Mouse (Mus musculus) hindbrain, embryonic 16.5 days (tissue): ENCODE results near the gene Pou2f2. TPM values are rescaled to one million over a fixed set of nuclear protein-coding genes. Genes with fewer than 3 reads are reported as not detected.
A peak's percentile ranks its signal among the peaks of the same experiment; 100 is the strongest.

Experiments used
- ATAC-seq: fragments of 200-750 bp; cut with Nextera tagmentation; 2 replicates; pipeline ENCODE4 v1.8.0; 2017; ENCODE audit warnings: moderate TSS enrichment, moderate library complexity
- H3K27ac ChIP-seq: fragments of 300-500 bp; sonication (generic); 2 replicates; pipeline ENCODE4 v1.5.1; 2014; ENCODE audit warnings: low read depth, mild to moderate bottlenecking, control low read depth, low read length, moderate library complexity
- H3K27me3 ChIP-seq: fragments of 300-500 bp; sonication (generic); replicated peaks from 2 replicates; pipeline ENCODE4 v1.6.1; 2014; ENCODE audit warnings: low read length; ENCODE audit not compliant: control insufficient read depth, insufficient read depth
- H3K36me3 ChIP-seq: fragments of 300-500 bp; sonication (generic); 2 replicates; pipeline ENCODE4 v1.6.1; 2014; ENCODE audit warnings: mild to moderate bottlenecking, low read length, moderate library complexity, mixed read lengths; ENCODE audit not compliant: control insufficient read depth, insufficient read depth
- H3K4me1 ChIP-seq: fragments of 300-500 bp; sonication (generic); 2 replicates; pipeline ENCODE4 v1.6.1; 2014; ENCODE audit warnings: low read depth, low read length; ENCODE audit not compliant: control insufficient read depth, insufficient read depth
- H3K4me2 ChIP-seq: fragments of 300-500 bp; sonication (generic); 2 replicates; pipeline ENCODE4 v1.6.1; 2014; ENCODE audit warnings: mild to moderate bottlenecking, low read length, control low read depth, moderate library complexity
- H3K4me3 ChIP-seq: fragments of 300-500 bp; sonication (generic); 2 replicates; pipeline ENCODE4 v1.5.1; 2014; ENCODE audit warnings: mild to moderate bottlenecking, low read length, control low read depth, moderate library complexity
- H3K9ac ChIP-seq: fragments of 300-500 bp; sonication (generic); 2 replicates; pipeline ENCODE4 v1.6.1; 2014; ENCODE audit warnings: low read depth, mild to moderate bottlenecking, control low read depth, low read length, moderate library complexity
- H3K9me3 ChIP-seq: fragments of 300-500 bp; sonication (generic); 2 replicates; pipeline ENCODE4 v1.6.1; 2014; ENCODE audit warnings: mild to moderate bottlenecking, low read length, moderate library complexity; ENCODE audit not compliant: control insufficient read depth
- WGBS: fragments of 180-500 bp; shearing (Covaris S2); extraction: QIAGEN DNeasy Blood & Tissue Kit; methylation state at CpG from one replicate; pipeline ENCODE4 v1.1.7; 2014; 5-methylcytosine and 5-hydroxymethylcytosine counted together
- polyA plus RNA-seq: library from polyadenylated mRNA; unstranded; fragments of >200 nt; fragmentation: Nextera tagmentation; extraction: Ambion mirVana; gene quantifications from 2 replicates; pipeline ENCODE4 v1.2.1, GENCODE M21; 2015

Gene Pou2f2
- polyA plus RNA-seq, 1 experiment from 2014 or later = 19.8 TPM

GRCm38 (mm10) chr7:25098169-25098568, 81.4 kb downstream of the Pou2f2 start:
- Histone ChIP-seq H3K9ac (no peak overlapping the region), H3K4me3 (no peak overlapping the region), H3K4me1 (no peaks in the 10 kb centered on the region), H3K27ac (no peak overlapping the region), H3K4me2 (no peak overlapping the region), H3K9me3 (no peaks in the 10 kb centered on the region), H3K27me3 (no peaks in the 10 kb centered on the region), H3K36me3 (peaks cover 17% of the 10 kb centered on the region)
- WGBS = 75% methylated on average over 3 of the region's 3 CpGs
- ATAC-seq = no peak

GRCm38 (mm10) chr7:25089875-25090274, 89.7 kb downstream of the Pou2f2 start:
- Histone ChIP-seq H3K27ac (no peak overlapping the region), H3K4me2 (no peak overlapping the region), H3K9me3 (no peaks in the 10 kb centered on the region), H3K36me3 (no peaks in the 10 kb centered on the region), H3K4me1 (no peaks in the 10 kb centered on the region), H3K27me3 (no peaks in the 10 kb centered on the region), H3K4me3 (no peak overlapping the region), H3K9ac (no peak overlapping the region)
- WGBS = 27% methylated on average over 10 of the region's 10 CpGs
- no peak for ATAC-seq

GRCm38 (mm10) chr7:25088968-25089367, 90.6 kb downstream of the Pou2f2 start:
- WGBS = 30% methylated on average over 11 of the region's 11 CpGs
- Histone ChIP-seq H3K27me3 (no peaks in the 10 kb centered on the region), H3K9ac (no peak overlapping the region), H3K9me3 (no peaks in the 10 kb centered on the region), H3K27ac (no peak overlapping the region), H3K4me3 (no peak overlapping the region), H3K4me2 (no peak overlapping the region), H3K36me3 (0 out of 2 replicates have a peak, but pooled peaks cover under 1% of the 10 kb centered on the region), H3K4me1 (no peaks in the 10 kb centered on the region)
- no peak for ATAC-seq

DNA sequence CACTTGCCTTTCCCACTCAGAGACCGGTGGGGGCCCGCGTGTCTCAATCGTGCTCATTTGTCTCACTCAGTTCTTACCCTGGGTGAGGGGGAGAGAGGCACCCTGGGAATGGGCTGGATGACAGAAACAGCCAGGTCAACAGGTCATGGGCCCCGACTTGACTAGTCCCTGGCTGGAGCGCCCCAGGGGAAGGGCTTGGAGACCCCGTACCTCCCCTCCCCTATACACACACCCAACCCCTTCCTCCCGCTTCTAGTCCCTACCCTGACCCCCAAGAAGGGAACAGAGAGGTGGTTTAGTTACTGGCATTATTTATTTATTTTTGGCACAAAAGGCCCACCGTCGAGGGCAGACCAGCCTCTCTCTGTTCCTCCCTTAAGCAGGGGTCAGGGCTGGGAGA, 91.0 kb downstream of the Pou2f2 start:
- Histone ChIP-seq H3K9me3 (no peaks in the 10 kb centered on the region), H3K9ac (no peak overlapping the region), H3K4me3 (no peak overlapping the region), H3K27me3 (no peaks in the 10 kb centered on the region), H3K27ac (no peak overlapping the region), H3K4me1 (no peaks in the 10 kb centered on the region), H3K36me3 (0 out of 2 replicates have a peak, but pooled peaks cover 2% of the 10 kb centered on the region), H3K4me2 (no peak overlapping the region)
- WGBS = 11% methylated on average over 10 of the region's 10 CpGs
- ATAC-seq = no peak

- no peak overlapping the region for H3K27ac ChIP-seq
- H3K27me3 ChIP-seq = no peaks in the 10 kb centered on the region
- no peaks in the 10 kb centered on the region for H3K4me1 ChIP-seq
- H3K4me2 ChIP-seq = no peak overlapping the region
- no peak for ATAC-seq
- WGBS = 46% methylated on average over 5 of the region's 5 CpGs
- no peak overlapping the region for H3K4me3 ChIP-seq
- H3K36me3 ChIP-seq = peaks cover 5% of the 10 kb centered on the region; the same call in 1 of the 2 replicates
- H3K9ac ChIP-seq = no peak overlapping the region
- H3K9me3 ChIP-seq = no peaks in the 10 kb centered on the region
These were observed 91.6 kb downstream of the Pou2f2 start for GRCm38 (mm10) chr7:25087972-25088371.

DNA sequence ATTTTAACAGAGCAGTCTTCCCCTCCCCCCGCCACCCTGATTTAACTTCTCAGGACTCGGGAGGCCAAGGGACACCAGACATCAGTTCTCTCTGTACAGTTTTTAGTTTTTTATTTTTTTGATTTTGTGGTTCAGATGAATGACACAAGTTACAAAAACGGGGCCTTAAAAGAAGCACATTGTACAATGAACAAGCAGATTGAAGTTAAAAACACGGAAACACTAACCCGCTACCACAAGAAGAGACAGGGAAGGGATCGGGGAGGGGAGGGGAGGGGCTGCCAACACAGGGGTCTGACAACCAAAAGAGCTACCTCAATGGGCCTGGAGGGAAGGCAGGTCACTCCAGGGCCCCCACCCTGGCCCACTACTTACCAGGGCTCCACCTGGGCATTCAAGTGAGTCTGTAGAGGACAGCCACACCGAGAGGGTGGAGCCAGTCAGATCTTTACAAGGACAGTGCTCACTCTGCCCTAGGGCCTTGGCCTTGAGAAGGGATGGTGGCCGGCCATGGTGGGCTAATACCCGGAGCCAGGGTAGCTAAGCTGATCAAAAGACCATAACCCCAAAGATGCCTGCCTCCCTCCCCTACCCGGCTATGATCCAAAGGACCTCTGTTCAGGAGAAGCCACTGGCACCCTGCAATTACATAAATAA, 92.1 kb downstream of the Pou2f2 start:
- H3K9ac ChIP-seq = no peak overlapping the region
- no peak overlapping the region for H3K4me2 ChIP-seq
- no peak for ATAC-seq
- H3K36me3 ChIP-seq = peaks cover 6% of the 10 kb centered on the region
- H3K4me3 ChIP-seq = no peak overlapping the region
- no peaks in the 10 kb centered on the region for H3K9me3 ChIP-seq
- H3K27ac ChIP-seq = no peak overlapping the region
- H3K27me3 ChIP-seq = no peaks in the 10 kb centered on the region
- no peaks in the 10 kb centered on the region for H3K4me1 ChIP-seq
- 49% methylated on average over 10 of the region's 10 CpGs for WGBS

- Histone ChIP-seq H3K9ac (no peak overlapping the region), H3K36me3 (peaks cover 13% of the 10 kb centered on the region), H3K4me2 (no peak overlapping the region), H3K9me3 (no peaks in the 10 kb centered on the region), H3K4me3 (no peak overlapping the region), H3K27ac (no peak overlapping the region), H3K4me1 (no peaks in the 10 kb centered on the region), H3K27me3 (no peaks in the 10 kb centered on the region)
- 47% methylated on average over 3 of the region's 3 CpGs for WGBS
- ATAC-seq = no peak
These were observed 92.9 kb downstream of the Pou2f2 start for GRCm38 (mm10) chr7:25086656-25087055.

- Histone ChIP-seq H3K9ac (no peak overlapping the region), H3K4me1 (no peaks in the 10 kb centered on the region; the same call in 1 of the 2 replicates), H3K27me3 (no peaks in the 10 kb centered on the region), H3K27ac (no peak overlapping the region), H3K36me3 (peaks cover 31% of the 10 kb centered on the region), H3K9me3 (no peaks in the 10 kb centered on the region), H3K4me3 (no peak overlapping the region), H3K4me2 (no peak overlapping the region)
- 84% methylated on average over 5 of the region's 5 CpGs for WGBS
- ATAC-seq = no peak
These were observed 94.9 kb downstream of the Pou2f2 start for GRCm38 (mm10) chr7:25084621-25085020.

- 0 out of 2 replicates have a peak, but pooled peaks have one; percentile 10 for ATAC-seq
- H3K9me3 ChIP-seq = no peaks in the 10 kb centered on the region
- WGBS = 71% methylated on average over 4 of the region's 4 CpGs
These were observed 97.0 kb downstream of the Pou2f2 start for GRCm38 (mm10) chr7:25082510-25082909.

More at GRCm38 (mm10) chr7:25082510-25082909, 97.0 kb downstream of the Pou2f2 start:
- Histone ChIP-seq H3K27me3 (no peaks in the 10 kb centered on the region), H3K4me3 (no peak overlapping the region), H3K36me3 (peaks cover 31% of the 10 kb centered on the region), H3K4me1 (peaks cover 17% of the 10 kb centered on the region), H3K9ac (peak overlapping the region; percentile 16; the same call in 1 of the 2 replicates), H3K27ac (no peak overlapping the region), H3K4me2 (no peak overlapping the region)
